Mouse (Mus musculus) G1E (cell line): ENCODE data around the gene Nrp2.

ENCODE experiments used
- CTCF ChIP-seq: IDR thresholded peaks from 2 replicates; pipeline ENCODE4 v1.5.1; 2012; ENCODE audit warnings: low read depth, low read length, inconsistent platforms, mixed read lengths
- GATA1 ChIP-seq: IDR thresholded peaks from 2 replicates; pipeline ENCODE4 v1.6.1; 2012; ENCODE audit warnings: borderline replicate concordance, low read length, inconsistent platforms, mixed read lengths
- POLR2AphosphoS5 ChIP-seq: IDR thresholded peaks from 2 replicates; pipeline ENCODE4 v1.6.1; 2012; ENCODE audit warnings: low read depth, low read length, inconsistent platforms; ENCODE audit not compliant: insufficient replicate concordance
- TAL1 ChIP-seq: conservative IDR thresholded peaks from 2 replicates; pipeline ENCODE4 v1.6.1; 2012; ENCODE audit warnings: low read depth, low read length, inconsistent platforms, mixed read lengths

GRCm38 (mm10) chr1:62831725-62832455 is 128.8 kb downstream of the Nrp2 start:
- no peak for TF ChIP-seq POLR2AphosphoS5
- TF ChIP-seq CTCF, result no peak
- no peak for TF ChIP-seq TAL1
- no peak for TF ChIP-seq GATA1
